Mouse (Mus musculus) brain, adult 2 months (tissue): ENCODE measurements at regions not wholly inside any gene's neighbourhood (a gene's known extent, or its start where the extent isn't known, plus 50 kb on each side); places are given as distances from the start of the nearest gene placed in this dataset.
A peak's percentile ranks its signal among the peaks of the same experiment; 100 is the strongest.

Source experiments
- DNase-seq: peaks from one replicate; pipeline ENCODE4 v3.0.0; 2011; ENCODE audit warnings: low read depth, low spot score

DNA sequence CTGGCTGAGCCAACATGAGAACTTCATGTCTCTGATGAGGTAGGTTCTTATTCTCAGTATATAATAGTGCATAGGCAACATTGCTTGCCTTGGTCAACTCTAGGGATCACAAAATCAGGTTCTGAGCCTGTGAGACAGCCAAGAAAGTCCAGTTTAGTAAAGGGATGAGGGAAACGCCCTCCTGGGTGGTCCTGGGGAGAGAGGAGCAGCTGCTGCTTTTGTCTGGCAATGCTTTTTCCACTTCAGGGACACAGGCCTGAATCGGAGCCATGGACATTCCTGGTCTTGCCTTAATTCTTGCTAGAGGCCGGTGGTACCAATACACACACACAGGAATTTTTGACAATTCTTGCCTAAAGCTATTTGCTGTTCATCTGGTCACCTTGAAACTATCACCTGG is 169.8 kb downstream of the Plpp3 start:
- no peak for DNase-seq

DNA sequence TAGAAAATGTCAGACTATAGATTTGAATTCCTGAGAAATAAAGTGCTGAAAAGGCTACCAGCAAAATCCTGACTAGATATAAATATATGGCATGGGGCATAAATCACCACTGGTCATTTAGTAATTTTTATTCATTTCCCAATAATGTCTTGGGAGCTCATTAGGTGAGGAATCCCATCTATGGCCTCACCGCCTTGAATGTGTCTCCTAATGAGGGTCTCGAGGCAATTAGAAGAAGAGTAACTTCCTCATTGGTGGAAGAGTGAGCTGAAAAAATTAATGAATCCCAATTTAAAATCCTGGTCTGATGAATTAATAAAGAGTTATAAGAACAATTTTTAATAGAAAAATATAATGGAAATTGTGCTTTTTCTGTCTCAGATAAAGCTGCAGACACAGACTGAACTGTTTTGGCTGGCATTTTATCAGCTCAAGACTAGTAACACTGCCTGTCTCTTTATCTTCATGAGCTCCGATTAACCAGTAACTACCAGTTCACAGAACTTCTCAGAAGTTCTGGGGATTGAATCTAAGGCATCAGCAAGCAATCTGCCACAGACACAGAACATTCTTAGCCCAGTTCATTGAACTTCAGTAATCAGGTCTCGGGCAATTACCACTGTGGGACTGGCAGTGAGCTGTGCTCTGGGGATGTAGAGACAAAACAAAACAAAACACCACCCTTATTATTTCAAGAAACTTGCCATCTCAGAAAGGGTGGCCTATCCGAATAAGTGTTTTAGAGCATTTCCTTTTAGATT is 170.7 kb downstream of the Plpp3 start:
- DNase-seq = no peak

DNA sequence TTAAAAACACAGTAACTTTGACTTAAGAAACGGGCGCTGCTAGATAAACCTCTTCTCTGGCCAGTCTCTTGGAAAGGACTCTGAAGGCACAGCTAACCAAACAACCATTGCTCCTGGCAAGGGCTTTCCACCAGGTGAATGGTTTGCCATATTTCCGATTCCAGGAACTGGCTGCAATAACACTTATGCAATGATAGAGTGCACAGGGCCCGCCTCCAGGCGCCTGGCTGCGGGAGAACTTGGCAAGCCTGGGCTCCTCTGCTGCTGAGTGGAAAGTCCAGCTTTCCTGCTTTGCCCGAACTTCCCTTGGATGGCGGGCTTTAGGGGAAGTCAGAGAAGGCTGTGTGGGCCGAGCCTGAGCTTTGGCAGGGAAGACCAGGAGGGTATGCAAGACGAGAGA is 171.6 kb downstream of the Plpp3 start:
- DNase-seq = peak; percentile 30

DNA sequence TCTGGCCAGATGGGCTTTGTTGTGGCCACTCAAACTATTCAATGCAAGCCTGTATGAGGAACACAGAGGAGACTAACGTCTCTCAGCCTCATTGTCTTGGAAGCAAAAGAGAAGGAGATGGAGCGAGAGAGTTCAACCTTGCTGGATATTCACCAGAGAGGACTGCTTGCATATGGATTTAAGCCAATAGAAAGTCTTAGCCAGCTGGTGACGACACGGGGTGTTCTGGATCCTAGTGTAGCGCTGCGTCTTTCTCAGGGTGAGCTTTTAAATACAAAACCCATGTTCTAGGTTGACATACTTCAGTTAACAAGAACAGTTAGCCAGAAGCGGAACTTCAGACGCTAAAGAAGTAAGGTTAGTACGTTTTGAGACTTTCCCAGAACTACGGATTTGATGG is 174.9 kb downstream of the Plpp3 start:
- no peak for DNase-seq

DNA sequence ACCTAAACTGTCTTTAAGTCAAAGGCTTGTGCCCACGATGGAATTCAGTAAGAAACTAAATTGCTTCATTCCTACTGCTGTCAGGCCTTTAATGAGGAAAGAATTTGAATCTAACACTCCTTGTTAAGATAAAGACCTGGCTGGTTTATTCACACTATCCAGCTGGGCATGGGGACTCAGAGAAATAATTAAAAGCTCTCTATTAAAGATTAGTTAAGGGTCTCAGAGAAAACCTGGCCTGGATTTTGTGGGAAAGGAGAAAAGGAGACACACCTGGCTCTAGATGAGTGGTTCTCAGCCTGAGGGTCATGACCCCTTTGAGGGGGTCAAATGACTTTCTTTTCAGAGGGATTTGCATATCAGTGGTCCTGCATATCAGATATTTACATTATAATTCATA is 178.7 kb downstream of the Plpp3 start:
- DNase-seq = no peak

DNA sequence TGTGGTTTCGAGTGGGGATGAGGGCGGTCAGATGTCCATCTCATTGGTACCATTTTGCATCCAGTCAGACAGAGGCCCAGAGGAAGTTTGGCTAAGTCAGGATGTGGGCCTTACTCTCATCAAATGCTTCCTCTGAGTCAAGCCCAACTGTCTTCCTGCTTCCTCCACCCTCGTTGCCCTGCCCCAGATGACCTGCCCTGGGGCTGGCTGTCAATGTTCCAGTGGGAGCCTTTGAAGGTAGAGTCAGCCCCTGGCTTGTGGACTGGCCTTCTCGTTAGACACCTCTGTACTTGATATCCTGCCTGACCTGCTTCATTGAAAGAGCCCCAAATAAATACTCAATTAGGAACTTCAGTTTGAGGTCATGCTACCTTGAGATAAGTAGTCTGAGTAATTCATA is 179.4 kb downstream of the Plpp3 start:
- no peak for DNase-seq

DNA sequence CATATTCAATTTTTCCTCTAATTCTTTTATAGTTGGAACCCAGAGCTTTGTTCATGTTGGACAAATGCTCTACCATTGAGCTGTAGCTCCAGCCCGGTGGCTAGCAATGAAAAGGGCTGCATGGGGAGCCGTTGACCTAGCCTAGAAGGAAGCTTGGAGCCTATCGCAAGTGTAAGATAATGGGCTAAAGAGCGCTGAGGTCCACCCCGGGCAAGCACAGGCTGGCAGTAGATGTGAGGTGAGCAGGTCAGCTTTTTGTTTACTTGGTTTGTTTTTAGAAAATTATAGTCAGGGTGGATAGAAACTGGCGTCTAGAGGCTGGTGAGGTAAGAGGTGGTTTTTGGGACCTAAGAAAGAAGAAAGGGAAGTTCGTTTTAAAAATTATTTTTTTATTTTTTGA is 181.0 kb downstream of the Plpp3 start:
- no peak for DNase-seq

DNA sequence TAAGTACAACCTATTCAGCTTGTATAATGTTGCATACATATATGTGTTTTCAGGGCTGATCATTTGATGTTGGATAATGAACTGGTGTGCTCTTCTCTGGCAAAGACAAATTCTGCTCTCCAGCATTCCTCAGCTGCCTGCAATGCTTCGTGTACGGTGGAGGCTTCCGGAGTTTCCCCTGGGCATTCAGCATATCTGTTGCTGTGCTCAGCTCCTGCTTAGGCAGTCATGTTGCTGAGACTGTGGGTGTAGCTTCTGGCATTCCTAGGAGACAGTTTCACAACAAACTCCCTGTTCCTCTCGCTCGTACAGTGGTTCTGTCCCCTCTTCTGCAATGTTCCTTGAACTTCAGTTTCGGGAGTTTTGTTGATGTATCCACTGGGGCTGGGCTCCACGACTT is 181.7 kb downstream of the Plpp3 start:
- DNase-seq = peak; percentile 52

DNA sequence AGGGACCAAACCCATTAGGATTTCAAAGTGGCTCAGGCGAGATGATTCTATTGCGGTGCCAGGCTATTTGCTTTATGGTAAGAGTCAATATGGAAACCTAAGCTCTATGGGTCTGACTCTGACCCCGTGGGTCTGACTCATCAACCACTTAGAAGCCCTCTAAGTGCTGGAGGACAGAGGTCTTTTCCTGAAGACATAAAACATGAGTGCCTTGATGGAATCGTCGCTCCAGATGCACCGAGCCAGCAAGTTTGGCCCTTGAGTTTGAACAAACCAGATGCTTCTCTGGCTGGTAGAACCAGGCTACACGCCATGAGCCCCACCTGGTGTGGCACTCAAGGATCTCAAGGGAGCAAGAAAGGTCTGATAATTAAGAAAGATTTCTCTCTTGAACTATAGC is 184.1 kb downstream of the Plpp3 start:
- DNase-seq = no peak

DNA sequence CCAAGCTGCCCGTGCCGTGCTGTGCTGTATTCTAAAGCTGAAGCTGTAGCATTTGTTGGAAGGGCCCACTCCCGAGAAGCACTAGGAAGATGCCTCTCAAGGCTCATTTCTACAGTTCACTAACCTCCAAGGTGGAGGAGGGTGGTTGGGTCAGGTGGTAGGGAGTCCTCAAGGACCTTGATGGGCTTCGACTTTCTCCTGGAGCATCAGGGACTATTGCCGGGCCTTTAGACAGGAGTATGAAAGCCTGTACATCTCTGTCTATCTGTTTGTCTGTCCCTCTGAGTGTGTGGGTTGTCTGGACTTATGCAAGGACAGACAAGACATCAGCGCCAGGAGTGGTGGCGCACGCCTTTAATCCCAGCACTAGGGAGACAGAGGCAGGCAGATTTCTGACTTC is 189.7 kb downstream of the Plpp3 start:
- DNase-seq = no peak

DNA sequence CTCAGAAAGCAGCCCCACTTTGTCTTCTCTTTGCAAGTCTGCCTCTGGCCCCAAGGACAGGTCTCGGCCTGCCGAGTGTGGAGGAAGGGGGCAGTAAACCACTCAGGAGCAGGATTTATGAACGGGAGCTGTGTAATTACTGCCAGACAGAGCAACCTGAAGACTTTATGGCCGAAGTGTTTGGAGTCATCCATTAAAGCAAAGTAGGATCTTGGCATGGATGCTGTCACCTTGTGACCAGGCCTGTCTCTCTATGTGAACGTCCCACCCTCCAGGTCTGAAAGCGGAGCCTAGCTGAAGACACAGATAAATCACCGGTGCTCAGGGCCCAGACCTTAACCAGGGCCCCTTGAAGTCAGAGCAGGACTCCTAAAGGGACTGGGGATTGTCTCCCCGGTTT is 190.8 kb downstream of the Plpp3 start:
- DNase-seq = no peak

DNA sequence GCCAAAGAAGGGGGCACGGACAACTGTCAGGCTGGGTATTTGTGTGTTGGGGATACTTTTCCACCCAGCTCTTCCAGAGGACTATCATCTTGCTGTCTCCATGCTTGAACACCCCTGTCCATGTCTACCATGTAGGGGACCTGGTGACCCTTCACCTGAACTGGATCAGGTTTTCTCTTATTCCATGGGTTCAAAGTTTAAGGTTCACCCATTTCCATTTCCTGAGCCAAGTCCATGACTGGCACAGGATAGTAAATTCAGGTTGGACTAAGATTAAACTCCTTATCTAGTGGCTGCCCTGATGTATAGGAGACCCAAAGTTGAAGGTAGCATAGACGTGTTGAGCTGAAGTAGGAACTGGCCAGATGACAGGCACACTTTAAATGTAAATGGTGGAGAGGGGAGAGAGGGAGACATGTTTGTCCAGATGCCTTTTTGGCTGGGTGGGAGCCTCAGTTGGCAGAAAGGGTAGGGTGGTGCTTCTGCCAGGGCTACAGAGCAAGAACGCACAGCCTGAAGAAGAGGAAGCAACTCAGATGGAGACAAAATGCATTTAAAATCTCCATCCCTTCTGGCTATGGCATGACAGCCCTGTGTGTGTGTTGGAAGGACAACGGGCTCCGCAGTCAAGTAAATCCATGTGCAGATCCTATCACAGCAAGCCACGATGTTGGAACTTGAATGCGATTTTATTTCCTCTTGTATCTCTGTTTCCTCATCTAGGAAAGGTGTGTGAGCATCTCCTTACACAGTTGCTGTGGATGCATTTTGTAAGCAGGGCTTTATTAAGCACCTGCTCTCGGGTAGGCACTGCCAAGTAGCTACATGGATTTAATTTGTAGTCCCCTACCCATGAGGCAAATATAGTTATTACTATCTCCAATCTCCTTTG is 192.4 kb downstream of the Plpp3 start:
- no peak for DNase-seq

DNA sequence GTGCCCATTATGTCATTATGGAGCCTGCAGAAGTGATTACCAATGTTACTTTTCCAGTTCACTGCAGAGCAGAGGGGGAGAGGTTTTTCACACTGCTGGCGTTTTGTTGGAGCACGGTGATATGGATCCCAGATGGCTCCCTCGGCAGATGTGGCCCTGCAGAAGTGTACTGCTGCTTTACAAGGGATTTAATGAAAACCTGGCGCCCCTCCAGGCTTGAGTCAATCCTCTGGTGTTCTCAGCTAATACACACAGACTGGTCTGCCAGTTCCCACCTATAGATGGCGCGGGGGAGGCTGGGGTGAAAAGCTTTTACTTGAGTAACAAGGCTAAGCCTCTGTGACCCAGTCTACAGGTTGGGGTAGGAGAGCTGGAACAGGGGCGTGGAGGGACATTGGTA is 195.2 kb downstream of the Plpp3 start:
- DNase-seq = peak; percentile 27

DNA sequence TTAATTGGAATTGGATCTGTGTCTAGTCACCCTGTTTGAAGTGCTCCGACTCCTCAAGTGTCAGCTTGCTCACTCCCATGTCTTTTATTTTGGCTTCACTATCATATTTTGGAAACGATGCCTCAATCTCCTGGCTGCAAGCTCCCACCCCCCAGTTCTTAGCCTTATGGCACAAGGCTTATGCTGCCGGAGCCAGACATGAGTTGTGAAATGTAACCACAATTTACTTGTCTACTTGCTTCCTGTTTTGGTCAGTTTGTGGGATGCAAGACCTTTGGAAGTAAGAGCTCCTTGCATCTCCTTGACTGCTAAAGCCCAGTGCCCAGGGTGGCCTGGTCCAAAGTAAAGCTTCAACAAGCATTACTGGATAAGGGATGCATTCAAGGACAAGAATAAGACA is 195.8 kb downstream of the Plpp3 start:
- no peak for DNase-seq

DNA sequence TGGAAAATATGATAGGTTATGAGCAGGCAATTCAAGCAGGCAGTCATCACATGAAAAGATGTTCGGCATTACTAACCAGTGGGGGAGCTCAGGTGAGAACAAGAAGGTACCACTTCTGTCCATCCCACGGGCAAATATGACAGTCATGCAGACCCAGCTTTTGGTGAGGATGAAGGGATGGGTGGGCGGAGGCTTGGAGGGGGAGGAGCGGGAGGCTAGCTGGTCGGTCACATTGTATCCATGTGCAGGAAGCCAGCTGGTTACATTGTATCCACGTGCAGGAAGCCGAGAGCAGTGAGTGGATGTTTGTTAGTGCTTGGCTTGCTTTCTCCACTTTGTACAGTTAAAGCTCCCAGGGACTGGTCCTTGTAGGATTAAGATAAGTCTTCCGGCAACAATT is 196.9 kb downstream of the Plpp3 start:
- no peak for DNase-seq

DNA sequence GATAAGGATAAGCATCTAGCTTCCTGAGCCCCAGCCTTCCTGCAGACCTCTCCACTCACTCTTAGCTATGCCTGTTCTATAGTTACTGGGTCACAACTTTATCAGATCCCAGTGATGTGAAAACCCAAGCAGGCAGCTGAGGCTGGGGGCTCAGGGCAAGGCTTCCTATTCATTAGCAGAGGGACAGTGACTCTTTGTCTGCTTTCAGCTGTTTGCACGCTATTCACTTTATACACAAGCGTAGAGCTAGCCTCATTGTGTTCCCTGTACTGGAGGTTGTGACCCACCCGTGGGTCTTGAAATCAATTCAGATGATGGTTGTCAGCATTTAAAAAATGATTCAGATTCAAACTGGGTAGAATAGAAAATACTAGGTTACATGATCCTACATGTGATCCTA is 199.5 kb downstream of the Plpp3 start:
- no peak for DNase-seq

DNA sequence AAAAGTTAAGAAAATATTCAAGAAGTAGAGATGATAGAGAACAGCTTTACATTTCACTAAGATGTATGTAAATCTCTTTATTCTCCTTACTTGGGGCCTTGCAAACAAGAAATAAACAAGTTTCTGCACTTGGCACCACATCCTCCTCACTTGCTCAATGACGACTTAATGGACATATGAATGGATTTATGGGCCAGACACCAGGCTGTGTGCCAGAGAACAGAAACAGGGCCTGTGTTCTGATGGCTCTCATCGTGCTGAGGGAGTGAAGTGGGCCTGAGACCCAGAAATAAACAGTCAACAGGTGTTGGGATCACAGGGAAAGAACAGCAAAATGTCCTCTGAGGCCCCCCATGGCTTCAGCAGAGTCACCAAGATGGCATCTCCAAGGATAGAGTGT is 201.6 kb downstream of the Plpp3 start:
- no peak for DNase-seq

DNA sequence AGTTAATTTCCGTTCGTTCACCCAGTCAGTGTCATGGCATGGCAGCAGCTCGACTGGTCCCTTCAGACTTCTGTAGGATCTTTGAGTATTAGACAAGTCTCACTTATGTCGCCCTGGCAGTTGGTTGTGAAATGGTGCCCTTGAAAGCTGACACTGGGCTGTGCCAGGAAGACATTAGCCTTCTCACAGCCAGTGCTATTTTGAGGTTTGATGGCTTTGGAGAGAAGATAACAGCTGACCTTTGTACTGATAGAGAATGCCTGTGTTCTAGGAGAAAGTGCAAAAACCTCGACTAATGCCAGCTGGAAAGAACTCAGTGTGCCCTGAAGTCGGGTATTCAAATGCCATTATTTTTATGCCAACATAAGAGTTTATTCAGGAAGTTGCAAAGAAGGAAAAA is 207.3 kb downstream of the Plpp3 start:
- peak; percentile 43 for DNase-seq

DNA sequence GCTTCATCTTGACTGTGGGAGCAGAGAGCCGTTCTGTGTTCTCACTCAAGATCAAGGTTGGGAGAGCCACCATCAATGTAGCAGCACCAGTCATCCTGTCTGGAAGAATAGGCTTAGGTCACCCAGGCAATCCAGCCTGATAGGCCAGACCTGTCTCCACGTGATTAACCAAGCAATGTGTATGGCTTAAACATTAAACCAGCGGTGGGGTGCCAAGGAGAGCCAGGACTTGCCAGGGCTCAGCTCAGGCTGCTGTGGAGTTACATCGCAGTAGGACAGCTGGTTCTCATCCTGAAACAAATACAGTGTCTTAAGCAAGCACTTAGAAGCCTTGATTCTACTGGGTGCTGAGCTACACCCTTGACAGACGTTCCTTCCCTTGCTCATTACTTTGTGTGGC is 207.9 kb downstream of the Plpp3 start:
- no peak for DNase-seq

DNA sequence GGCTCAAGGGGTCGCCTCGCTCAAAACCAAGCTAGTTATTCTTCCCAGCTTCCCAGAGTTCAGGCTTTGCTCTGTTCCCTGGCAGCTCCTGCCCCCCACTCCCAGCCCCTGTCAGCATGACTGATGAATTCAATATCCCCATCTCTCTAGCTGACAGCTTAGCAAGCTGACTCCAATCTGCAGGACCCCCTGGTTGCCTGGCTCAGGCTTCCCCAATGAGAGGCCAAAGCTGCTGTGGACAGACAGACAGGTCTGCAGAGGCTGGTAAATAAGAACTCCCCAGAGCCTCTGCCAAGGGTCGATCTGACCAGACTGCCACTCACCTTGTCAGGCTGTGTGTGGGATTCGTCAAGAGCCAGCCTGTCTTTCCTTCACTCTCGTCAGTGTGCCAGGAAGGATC is 219.4 kb downstream of the Plpp3 start:
- no peak for DNase-seq

DNA sequence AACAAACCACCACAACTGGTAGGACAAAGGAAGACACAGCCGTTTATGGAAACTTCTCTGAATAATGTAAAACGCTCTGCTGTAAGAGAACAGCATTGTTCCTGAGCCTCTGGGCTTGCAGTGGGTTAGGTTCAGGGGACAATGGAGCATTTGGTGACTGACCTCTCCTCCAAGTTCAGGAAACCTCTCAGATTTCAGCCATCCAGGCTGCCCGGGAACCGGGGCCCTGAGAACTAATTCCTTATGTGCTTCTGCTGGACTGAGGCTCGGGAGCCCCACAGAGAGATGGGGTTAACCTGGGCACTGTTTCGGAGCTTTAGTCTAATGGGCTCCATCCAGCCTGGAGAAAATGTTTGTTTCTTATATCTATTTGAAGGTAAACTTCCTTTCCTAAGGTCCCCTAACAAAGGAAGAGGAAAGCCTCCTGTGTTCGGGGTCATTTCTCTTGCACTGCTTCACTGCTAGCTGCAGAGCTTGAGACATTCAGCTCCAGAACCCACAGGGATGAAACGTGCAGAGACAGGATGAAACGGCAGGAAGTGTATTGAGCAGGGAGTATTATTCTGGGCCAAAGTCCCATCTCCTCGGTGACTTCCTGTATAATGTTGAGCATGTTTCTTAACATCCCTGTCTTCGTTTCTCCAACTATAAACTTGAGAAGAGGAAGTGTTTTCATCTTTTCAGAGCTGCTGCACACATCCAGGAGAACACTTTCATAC is 220.5 kb downstream of the Plpp3 start:
- DNase-seq = no peak

DNA sequence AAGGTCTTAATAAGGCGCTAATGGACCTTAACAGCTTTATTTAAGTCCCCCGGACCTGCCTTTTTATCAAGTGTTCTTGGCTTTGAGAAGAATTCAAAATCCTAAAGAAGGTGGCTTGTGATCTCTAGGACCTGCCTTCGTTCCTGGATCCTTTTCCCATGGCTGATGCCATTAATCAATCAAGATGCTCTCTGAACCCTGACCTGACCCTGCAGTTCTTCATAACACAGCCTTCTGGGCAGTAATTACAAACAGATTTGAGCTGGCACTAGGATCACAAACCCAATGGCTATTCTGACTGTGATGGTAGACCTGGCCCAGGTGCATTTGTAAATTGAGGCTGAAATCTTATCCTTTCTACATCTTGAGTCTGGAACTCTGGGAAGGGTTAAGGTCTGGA is 227.7 kb downstream of the Plpp3 start:
- no peak for DNase-seq

DNA sequence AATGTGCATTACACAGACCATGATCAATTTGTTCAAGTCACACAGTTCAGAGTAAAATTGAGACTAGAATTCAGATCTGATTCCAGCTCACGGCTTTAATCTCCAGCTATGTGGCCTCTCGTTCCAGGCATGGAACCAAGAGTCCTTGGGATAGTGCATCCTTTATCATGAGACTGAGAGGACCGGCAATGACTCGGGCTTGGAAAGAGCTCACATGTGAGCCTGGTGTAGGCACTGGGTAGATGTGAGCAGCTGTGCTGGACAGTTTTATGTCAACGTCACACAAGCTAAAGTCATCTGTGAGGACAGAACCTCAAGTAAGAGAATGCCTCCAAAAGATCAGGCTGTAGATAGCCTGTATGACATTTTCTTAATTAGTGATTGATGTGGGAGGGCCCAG is 228.3 kb downstream of the Plpp3 start:
- no peak for DNase-seq
